Mouse (Mus musculus): Measurements from ENCODE around the gene Rom1.

DNA sequence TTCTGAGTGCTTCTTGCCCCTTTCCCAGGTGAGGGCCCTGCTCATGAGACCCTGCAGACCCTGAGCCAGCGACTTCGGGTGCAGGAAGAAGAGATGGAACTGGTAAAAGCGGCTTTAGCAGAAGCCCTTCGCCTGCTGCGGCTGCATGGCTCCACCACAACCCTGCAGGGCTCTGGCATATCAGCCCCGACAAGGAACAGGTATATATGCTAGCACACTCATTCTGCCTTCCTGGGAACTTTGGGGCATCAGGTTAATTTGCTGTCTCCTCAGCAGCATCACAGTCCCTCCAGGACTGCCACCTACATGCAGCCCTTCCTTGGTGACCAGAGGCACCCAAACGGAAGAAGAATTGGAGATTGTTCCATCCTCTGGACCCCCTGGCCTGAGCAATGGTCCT, 1.6 kb upstream of the Rom1 start:
- TF ChIP-seq CTCF (IDR thresholded peaks at IDR 0.05; ENCODE audit: borderline replicate concordance, insufficient read depth, low read depth, low read length): no peak
- no peak for TF ChIP-seq POLR2A (IDR thresholded peaks at IDR 0.05; ENCODE audit: borderline replicate concordance, insufficient read depth, low read length)

Data from cerebellum, adult 2 months (tissue).